Mouse (Mus musculus) small intestine, adult 2 months (tissue): ENCODE data around the gene Hyal6. TPM values are rescaled to one million over a fixed set of nuclear protein-coding genes. Genes with fewer than 3 reads are reported as not detected.

Experiments used
- H3K27ac ChIP-seq: fragments of 200-500 bp; 2 replicates; pipeline ENCODE4 v1.5.1; 2012; ENCODE audit warnings: low read depth, low read length, control low read depth, inconsistent platforms; ENCODE audit not compliant: insufficient read depth
- H3K27me3 ChIP-seq: fragments of 200-500 bp; 2 replicates; pipeline ENCODE4 v1.6.1; 2012; ENCODE audit warnings: mild to moderate bottlenecking, moderate library complexity, low read length, inconsistent platforms; ENCODE audit not compliant: control insufficient read depth, insufficient read depth
- H3K36me3 ChIP-seq: fragments of 200-500 bp; 2 replicates; pipeline ENCODE4 v1.6.1; 2012; ENCODE audit warnings: mild to moderate bottlenecking, low read length, control low read depth, inconsistent platforms; ENCODE audit not compliant: control insufficient read depth, insufficient read depth
- H3K4me1 ChIP-seq: fragments of 200-500 bp; 2 replicates; pipeline ENCODE4 v1.6.1; 2012; ENCODE audit warnings: low read length, inconsistent platforms, mixed read lengths; ENCODE audit not compliant: control insufficient read depth, insufficient read depth, insufficient read length
- H3K4me3 ChIP-seq: fragments of 200-500 bp; 2 replicates; pipeline ENCODE4 v1.5.1; 2012; ENCODE audit warnings: low read depth, mild to moderate bottlenecking, control low read depth, inconsistent platforms, low read length, moderate library complexity
- CTCF ChIP-seq: fragments of 200-500 bp; IDR thresholded peaks from 2 replicates; pipeline ENCODE4 v1.5.1; 2012; ENCODE audit warnings: low read depth, mild to moderate bottlenecking, control low read depth, inconsistent platforms, low read length, moderate library complexity, mixed read lengths; ENCODE audit not compliant: insufficient replicate concordance, insufficient read length; ENCODE audit errors: extremely low read depth
- POLR2A ChIP-seq: fragments of 200-500 bp; IDR thresholded peaks from 2 replicates; pipeline ENCODE4 v1.6.1; 2012; ENCODE audit warnings: low read depth, mild to moderate bottlenecking, control low read depth, inconsistent platforms, low read length, moderate library complexity
- polyA plus RNA-seq: library from polyadenylated mRNA; depleted of rRNA; stranded (reverse); fragments of >200 nt; gene quantifications from 2 replicates; pipeline ENCODE4 v1.2.3, GENCODE M21; 2012; rRNA removed

Gene Hyal6
- polyA plus RNA-seq, 1 experiment = not detected

DNA sequence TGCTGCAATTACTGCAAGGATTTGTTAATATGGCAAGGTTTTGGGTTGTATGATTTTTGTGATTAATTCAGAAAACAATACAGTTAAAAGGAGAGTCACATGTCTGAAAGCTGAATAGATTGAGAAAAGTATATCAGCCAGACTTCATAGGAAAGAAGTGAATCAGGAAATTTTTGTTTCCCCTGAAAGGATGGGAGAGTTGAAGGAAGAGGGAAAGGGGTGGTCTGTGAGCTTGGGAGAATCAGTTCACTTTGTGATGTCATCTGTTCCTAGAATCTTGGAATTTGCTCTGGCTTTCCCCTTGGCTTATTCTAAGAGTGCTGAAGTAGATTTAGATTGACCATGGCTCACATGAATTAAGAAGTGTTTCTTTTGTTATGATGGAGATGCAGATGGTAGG is 57.8 kb downstream of the Hyal6 start, which contains the start of gene Spam1:
TSS of gene Spam1 (plus strand) at position 301 of the 400 bp plus-strand sequence.
- Histone ChIP-seq H3K36me3 (no peaks in the 10 kb centered on the region), H3K27ac (no peak within 1 kb of the TSS), H3K4me1 (no peaks in the 10 kb centered on the region), H3K27me3 (no peaks in the 10 kb centered on the region), H3K4me3 (no peak within 1 kb of the TSS)
- TF ChIP-seq POLR2A = no peak
- no peak for TF ChIP-seq CTCF

Other genes starting within 250 kb of the Hyal6 start
- gene Iqub, start 218.2 kb upstream of the Hyal6 start, polyA plus RNA-seq = not detected in 2 replicates
- 0.88 and 1.3 TPM in 2 replicates for gene Ndufa5, start 205.2 kb upstream of the Hyal6 start, polyA plus RNA-seq
- gene Asb15, start 205.1 kb upstream of the Hyal6 start, polyA plus RNA-seq = not detected in 2 replicates
- not detected in 2 replicates for gene Lmod2, start 135.5 kb upstream of the Hyal6 start, polyA plus RNA-seq
- 75.0 and 198 TPM in 2 replicates for gene Wasl, start 68.2 kb upstream of the Hyal6 start, polyA plus RNA-seq
- gene Hyal4, start 15.1 kb downstream of the Hyal6 start, polyA plus RNA-seq = not detected in 2 replicates
- gene Spam1, start 57.9 kb downstream of the Hyal6 start, polyA plus RNA-seq = not detected in 2 replicates
- not detected in 2 replicates for gene Hyal5, start 124.8 kb downstream of the Hyal6 start, polyA plus RNA-seq
- 0.62 and 0.80 TPM in 2 replicates for gene Tmem229a, start 223.1 kb downstream of the Hyal6 start, polyA plus RNA-seq